Mouse (Mus musculus) limb, embryonic 12.5 days (tissue): ENCODE data around the gene Setd5. TPM values are rescaled to one million over a fixed set of nuclear protein-coding genes. Genes with fewer than 3 reads are reported as not detected.

Experiments used
- ATAC-seq: fragments of 200-750 bp; cut with Nextera tagmentation; 2 replicates; pipeline ENCODE4 v1.8.0; 2017; ENCODE audit warnings: low read depth, moderate TSS enrichment; ENCODE audit not compliant: insufficient number of reproducible peaks, insufficient read depth, low FRiP score, low TSS enrichment
- H3K27ac ChIP-seq: fragments of 300-500 bp; sonication (generic); 2 replicates; pipeline ENCODE4 v1.5.1; 2016; ENCODE audit warnings: mild to moderate bottlenecking, moderate library complexity
- H3K27me3 ChIP-seq: fragments of 300-500 bp; sonication (generic); 2 replicates; pipeline ENCODE4 v1.6.1; 2016; ENCODE audit warnings: mild to moderate bottlenecking, moderate library complexity
- H3K36me3 ChIP-seq: fragments of 300-500 bp; sonication (generic); 2 replicates; pipeline ENCODE4 v1.6.1; 2016; ENCODE audit warnings: mild to moderate bottlenecking, moderate library complexity
- H3K4me1 ChIP-seq: fragments of 300-500 bp; sonication (generic); replicated peaks from 2 replicates; pipeline ENCODE4 v1.6.1; 2016
- H3K4me2 ChIP-seq: fragments of 300-500 bp; sonication (generic); 2 replicates; pipeline ENCODE4 v1.6.1; 2016; ENCODE audit warnings: mild to moderate bottlenecking, moderate library complexity
- H3K4me3 ChIP-seq: fragments of 300-500 bp; sonication (generic); replicated peaks from 2 replicates; pipeline ENCODE4 v1.5.1; 2016; ENCODE audit warnings: mild to moderate bottlenecking
- H3K9ac ChIP-seq: fragments of 300-500 bp; sonication (generic); replicated peaks from 2 replicates; pipeline ENCODE4 v1.6.1; 2016; ENCODE audit warnings: mild to moderate bottlenecking, moderate library complexity
- H3K9me3 ChIP-seq: fragments of 300-500 bp; sonication (generic); 2 replicates; pipeline ENCODE4 v1.6.1; 2016; ENCODE audit warnings: mild to moderate bottlenecking, moderate library complexity
- WGBS: fragments of 180-500 bp; shearing (Covaris S2); methylation state at CpG from one replicate; pipeline ENCODE4 v1.1.7; 2016; 5-methylcytosine and 5-hydroxymethylcytosine counted together
- polyA plus RNA-seq: library from polyadenylated mRNA; unstranded; fragments of >200 nt; fragmentation: Nextera tagmentation; extraction: Ambion mirVana; gene quantifications from 2 replicates; pipeline ENCODE4 v1.2.1, GENCODE M21; 2016

The Setd5 gene
- polyA plus RNA-seq, 1 experiment from 2014 or later, result 74.4 TPM

- WGBS, result 76% methylated on average over 1 of the region's 1 CpGs
- Histone ChIP-seq H3K27ac (no peak overlapping the region), H3K9ac (no peak overlapping the region), H3K36me3 (peaks cover 92% of the 10 kb centered on the region), H3K4me3 (no peak overlapping the region), H3K27me3 (no peaks in the 10 kb centered on the region), H3K9me3 (no peaks in the 10 kb centered on the region), H3K4me1 (no peaks in the 10 kb centered on the region), H3K4me2 (no peak overlapping the region)
- ATAC-seq, result no peak
Measured at GRCm38 (mm10) chr6:113060892-113061563, 16.1 kb upstream of the Setd5 start.

- H3K27ac ChIP-seq, result no peak overlapping the region
- no peaks in the 10 kb centered on the region for H3K9me3 ChIP-seq
- peaks cover 94% of the 10 kb centered on the region for H3K36me3 ChIP-seq
- WGBS, result 77% methylated on average over 3 of the region's 3 CpGs
- no peak overlapping the region for H3K9ac ChIP-seq
- no peak overlapping the region for H3K4me2 ChIP-seq
- ATAC-seq, result no peak
- no peaks in the 10 kb centered on the region for H3K4me1 ChIP-seq
- no peaks in the 10 kb centered on the region for H3K27me3 ChIP-seq
- no peak overlapping the region for H3K4me3 ChIP-seq
Measured at GRCm38 (mm10) chr6:113062253-113062652, 14.9 kb upstream of the Setd5 start.

GRCm38 (mm10) chr6:113063363-113063762 is 13.8 kb upstream of the Setd5 start:
- Histone ChIP-seq H3K36me3 (peaks cover 96% of the 10 kb centered on the region), H3K9ac (no peak overlapping the region), H3K4me2 (no peak overlapping the region), H3K9me3 (no peaks in the 10 kb centered on the region), H3K27me3 (no peaks in the 10 kb centered on the region), H3K27ac (no peak overlapping the region), H3K4me1 (no peaks in the 10 kb centered on the region), H3K4me3 (no peak overlapping the region)
- no peak for ATAC-seq
- WGBS, result 83% methylated on average over 10 of the region's 10 CpGs

GRCm38 (mm10) chr6:113065186-113065585 is 12.0 kb upstream of the Setd5 start:
- Histone ChIP-seq H3K4me3 (no peak overlapping the region), H3K27me3 (no peaks in the 10 kb centered on the region), H3K9ac (no peak overlapping the region), H3K27ac (no peak overlapping the region), H3K9me3 (no peaks in the 10 kb centered on the region), H3K36me3 (peaks cover 95% of the 10 kb centered on the region), H3K4me2 (no peak overlapping the region), H3K4me1 (no peaks in the 10 kb centered on the region)
- no peak for ATAC-seq
- 93% methylated on average over 3 of the region's 3 CpGs for WGBS

GRCm38 (mm10) chr6:113069154-113069553 is 8.0 kb upstream of the Setd5 start:
- peaks cover 61% of the 10 kb centered on the region for H3K36me3 ChIP-seq
- 100% methylated on average over 1 of the region's 1 CpGs for WGBS
- no peaks in the 10 kb centered on the region for H3K9me3 ChIP-seq
- H3K9ac ChIP-seq, result no peak overlapping the region
- no peak for ATAC-seq
- no peaks in the 10 kb centered on the region for H3K27me3 ChIP-seq
- H3K27ac ChIP-seq, result no peak overlapping the region
- no peak overlapping the region for H3K4me3 ChIP-seq
- H3K4me1 ChIP-seq, result peaks cover 7% of the 10 kb centered on the region; the same call in 1 of the 2 replicates
- H3K4me2 ChIP-seq, result no peak overlapping the region

- peaks cover 32% of the 10 kb centered on the region for H3K4me1 ChIP-seq
- 31% methylated on average over 3 of the region's 3 CpGs for WGBS
- H3K4me2 ChIP-seq, result peak overlapping the region; percentile 91
- no peaks in the 10 kb centered on the region for H3K9me3 ChIP-seq
- H3K27ac ChIP-seq, result peak overlapping the region; percentile 99
- no peak for ATAC-seq
- H3K4me3 ChIP-seq, result peak overlapping the region; percentile 94
- no peaks in the 10 kb centered on the region for H3K27me3 ChIP-seq
- H3K9ac ChIP-seq, result peak overlapping the region; percentile 99
- peaks cover 3% of the 10 kb centered on the region; the same call in 1 of the 2 replicates for H3K36me3 ChIP-seq
Measured at GRCm38 (mm10) chr6:113075261-113075660, 1.9 kb upstream of the Setd5 start.

- Histone ChIP-seq H3K27me3 (no peaks in the 10 kb centered on the region), H3K4me3 (peak overlapping the region; percentile 94), H3K36me3 (peaks cover 3% of the 10 kb centered on the region; the same call in 1 of the 2 replicates), H3K9ac (peak overlapping the region; percentile 99), H3K4me1 (peaks cover 34% of the 10 kb centered on the region), H3K9me3 (no peaks in the 10 kb centered on the region), H3K4me2 (peak overlapping the region; percentile 91), H3K27ac (peak overlapping the region; percentile 99)
- WGBS, result under 1% methylated on average over 48 of the region's 55 CpGs
- peak; percentile 92 for ATAC-seq
Measured at GRCm38 (mm10) chr6:113076012-113076685, 1.0 kb upstream of the Setd5 start.

GRCm38 (mm10) chr6:113077569-113078030 is 435 bp downstream of the Setd5 start:
- Histone ChIP-seq H3K36me3 (no peaks in the 10 kb centered on the region), H3K27me3 (no peaks in the 10 kb centered on the region), H3K9ac (peak overlapping the region; percentile 99), H3K4me3 (peak overlapping the region; percentile 94), H3K9me3 (no peaks in the 10 kb centered on the region), H3K4me1 (peaks cover 43% of the 10 kb centered on the region), H3K4me2 (peak overlapping the region; percentile 91), H3K27ac (peak overlapping the region; percentile 99)
- under 1% methylated on average over 28 of the region's 28 CpGs for whole genome bisulfite sequencing
- no peak for ATAC-seq

- peak overlapping the region; percentile 99 for H3K9ac ChIP-seq
- peak overlapping the region; percentile 99 for H3K27ac ChIP-seq
- peak overlapping the region; percentile 94 for H3K4me3 ChIP-seq
- no peaks in the 10 kb centered on the region for H3K27me3 ChIP-seq
- H3K4me2 ChIP-seq, result peak overlapping the region; percentile 91
- no peaks in the 10 kb centered on the region for H3K36me3 ChIP-seq
- peaks cover 43% of the 10 kb centered on the region for H3K4me1 ChIP-seq
- H3K9me3 ChIP-seq, result no peaks in the 10 kb centered on the region
- under 1% methylated on average over 18 of the region's 18 CpGs for WGBS
- no peak for ATAC-seq
Measured at GRCm38 (mm10) chr6:113078031-113078721, 1.0 kb downstream of the Setd5 start.

- no peaks in the 10 kb centered on the region for H3K27me3 ChIP-seq
- H3K4me3 ChIP-seq, result peak overlapping the region; percentile 94
- no peaks in the 10 kb centered on the region for H3K36me3 ChIP-seq
- peak overlapping the region; percentile 91 for H3K4me2 ChIP-seq
- ATAC-seq, result no peak
- H3K4me1 ChIP-seq, result peaks cover 36% of the 10 kb centered on the region
- peak overlapping the region; percentile 65 for H3K9ac ChIP-seq
- 0% methylated on average over 3 of the region's 3 CpGs for WGBS
- H3K27ac ChIP-seq, result 0 out of 2 replicates have a peak overlapping the region, but pooled peaks have one; percentile 29
- no peaks in the 10 kb centered on the region for H3K9me3 ChIP-seq
Measured at GRCm38 (mm10) chr6:113079492-113079891, 2.3 kb downstream of the Setd5 start.

GRCm38 (mm10) chr6:113082229-113082628 is 5.1 kb downstream of the Setd5 start:
- H3K9me3 ChIP-seq, result no peaks in the 10 kb centered on the region
- H3K4me3 ChIP-seq, result no peak overlapping the region
- no peak overlapping the region for H3K27ac ChIP-seq
- ATAC-seq, result no peak
- H3K4me2 ChIP-seq, result peak overlapping the region; percentile 21
- no peaks in the 10 kb centered on the region for H3K27me3 ChIP-seq
- 0 out of 2 replicates have a peak overlapping the region, but pooled peaks have one; percentile 18 for H3K9ac ChIP-seq
- no peaks in the 10 kb centered on the region for H3K36me3 ChIP-seq
- WGBS, result 31% methylated on average over 6 of the region's 6 CpGs
- peaks cover 25% of the 10 kb centered on the region for H3K4me1 ChIP-seq
